Mouse (Mus musculus) stomach, embryonic 14.5 days (tissue): ENCODE measurements around the gene Sh3bp5. TPM values are rescaled to one million over a fixed set of nuclear protein-coding genes. Genes with fewer than 3 reads are reported as not detected.

Experiments used
- ATAC-seq: fragments of 200-750 bp; cut with Nextera tagmentation; 2 replicates; pipeline ENCODE4 v1.8.0; 2017; ENCODE audit warnings: low read depth, moderate TSS enrichment; ENCODE audit not compliant: insufficient number of reproducible peaks, insufficient read depth, low FRiP score
- H3K27ac ChIP-seq: fragments of 300-500 bp; sonication (generic); 2 replicates; pipeline ENCODE4 v1.5.1; 2014; ENCODE audit warnings: mild to moderate bottlenecking, low read length, moderate library complexity, mixed read lengths
- H3K27me3 ChIP-seq: fragments of 300-500 bp; sonication (generic); 2 replicates; pipeline ENCODE4 v1.6.1; 2014; ENCODE audit warnings: low read length, control low read depth, mixed read lengths; ENCODE audit not compliant: control insufficient read depth, insufficient read depth
- H3K36me3 ChIP-seq: fragments of 300-500 bp; sonication (generic); 2 replicates; pipeline ENCODE4 v1.6.1; 2014; ENCODE audit warnings: mild to moderate bottlenecking, control low read depth, low read length, moderate library complexity, mixed read lengths; ENCODE audit not compliant: control insufficient read depth, insufficient read depth
- H3K4me1 ChIP-seq: fragments of 300-500 bp; sonication (generic); 2 replicates; pipeline ENCODE4 v1.6.1; 2014; ENCODE audit warnings: low read length, control low read depth, mixed read lengths; ENCODE audit not compliant: control insufficient read depth, insufficient read depth
- H3K4me2 ChIP-seq: fragments of 300-500 bp; sonication (generic); replicated peaks from 2 replicates; pipeline ENCODE4 v1.6.1; 2014; ENCODE audit warnings: low read depth, low read length, control low read depth
- H3K4me3 ChIP-seq: fragments of 300-500 bp; sonication (generic); 2 replicates; pipeline ENCODE4 v1.5.1; 2014; ENCODE audit warnings: low read depth, low read length, control low read depth
- H3K9ac ChIP-seq: fragments of 300-500 bp; sonication (generic); replicated peaks from 2 replicates; pipeline ENCODE4 v1.6.1; 2014; ENCODE audit warnings: low read depth, mild to moderate bottlenecking, control low read depth, low read length, moderate library complexity, mixed read lengths
- H3K9me3 ChIP-seq: fragments of 300-500 bp; sonication (generic); 2 replicates; pipeline ENCODE4 v1.6.1; 2016; ENCODE audit warnings: low read depth, low read length, control low read depth; ENCODE audit not compliant: control insufficient read depth
- WGBS: fragments of 180-500 bp; shearing (Covaris S2); extraction: QIAGEN DNeasy Blood & Tissue Kit; methylation state at CpG from one replicate; pipeline ENCODE4 v1.1.7; 2014; 5-methylcytosine and 5-hydroxymethylcytosine counted together
- polyA plus RNA-seq: library from polyadenylated mRNA; unstranded; fragments of >200 nt; fragmentation: Nextera tagmentation; extraction: Ambion mirVana; gene quantifications from 2 replicates; pipeline ENCODE4 v1.2.1, GENCODE M21; 2014

The Sh3bp5 gene
- polyA plus RNA-seq, 1 experiment from 2014 or later = 8.9 TPM

DNA sequence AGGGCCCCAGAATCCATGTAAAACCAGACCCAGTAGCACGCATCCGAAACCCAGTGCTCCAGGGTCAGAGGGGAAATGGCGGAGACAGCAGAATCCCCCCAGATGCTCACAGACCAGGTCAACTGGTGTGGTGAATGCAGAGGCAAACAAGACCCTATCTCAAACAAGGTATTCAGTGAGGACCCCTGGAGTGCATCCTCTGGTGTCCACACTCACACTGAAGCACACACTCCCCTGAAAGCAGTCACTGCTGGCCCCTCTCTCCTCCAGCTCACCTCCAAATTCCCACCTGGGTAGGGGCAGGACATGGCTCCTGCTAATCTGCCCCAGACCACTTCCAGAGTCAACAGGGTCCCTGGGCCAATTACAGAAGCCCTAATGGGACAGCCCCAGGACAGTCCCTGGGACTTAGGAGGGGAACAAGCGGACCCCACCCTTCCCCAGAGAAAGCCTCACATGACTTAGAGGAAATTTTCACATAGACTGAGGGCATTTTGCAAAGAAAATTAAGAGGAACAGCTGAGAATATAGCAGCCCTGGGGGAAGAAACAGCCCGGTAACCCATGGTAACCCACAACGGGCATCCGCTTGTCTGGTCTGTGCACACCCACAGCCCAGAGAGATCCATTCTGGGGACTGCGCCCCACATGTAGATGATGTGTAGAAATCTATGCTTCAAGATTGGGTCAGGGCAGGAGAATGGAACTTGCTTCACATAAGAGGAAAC lies 46.3 kb downstream of the Sh3bp5 start:
- 91% methylated on average over 8 of the region's 8 CpGs for WGBS

DNA sequence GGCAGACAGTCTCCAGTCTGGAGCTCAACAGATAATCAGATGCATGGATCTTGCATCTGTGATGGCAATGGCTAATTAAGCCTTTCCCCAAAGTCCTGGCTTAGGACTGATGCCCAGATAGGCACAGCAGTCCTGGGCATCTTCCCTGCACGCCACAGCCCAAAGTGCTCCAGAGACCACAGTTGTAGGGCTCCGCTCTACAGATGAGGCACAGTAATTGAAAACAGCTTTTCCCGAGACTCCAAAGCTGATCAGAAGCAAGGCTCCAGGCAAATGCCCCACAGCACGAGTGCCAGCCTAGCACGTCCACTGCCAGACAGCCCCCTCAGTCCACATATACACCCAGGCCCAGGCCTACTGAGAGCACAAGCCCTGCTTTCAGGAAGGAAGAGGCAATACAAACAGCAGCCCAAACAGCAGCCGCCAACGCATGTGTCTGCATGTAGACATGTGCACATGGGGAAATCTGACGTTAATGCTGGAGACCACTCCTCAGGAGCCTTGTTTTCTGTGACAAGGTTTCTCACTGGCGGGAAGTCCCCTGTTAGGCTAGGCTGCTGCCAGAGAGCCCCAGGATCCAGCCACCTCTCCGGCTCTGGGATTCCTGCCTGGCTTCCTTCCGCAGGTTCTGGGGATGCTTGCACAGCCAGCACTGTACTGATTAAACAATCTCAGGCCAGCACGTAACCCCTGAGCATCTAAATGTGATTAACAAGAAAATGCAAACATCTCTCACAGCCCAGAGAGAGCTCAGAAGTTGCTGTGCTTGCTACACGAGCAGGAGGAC lies 47.6 kb downstream of the Sh3bp5 start:
- Histone ChIP-seq H3K9me3 (no peaks in the 10 kb centered on the region), H3K27ac (no peak overlapping the region), H3K36me3 (no peaks in the 10 kb centered on the region; the same call in 1 of the 2 replicates), H3K4me1 (peaks cover 17% of the 10 kb centered on the region; the same call in 1 of the 2 replicates), H3K4me3 (no peak overlapping the region), H3K4me2 (no peak overlapping the region), H3K9ac (no peak overlapping the region), H3K27me3 (no peaks in the 10 kb centered on the region)
- WGBS = 65% methylated on average over 13 of the region's 13 CpGs
- ATAC-seq = no peak

More for the DNA sequence above, 46.3 kb downstream of the Sh3bp5 start:
- no peak overlapping the region for H3K4me2 ChIP-seq
- ATAC-seq = no peak
- peaks cover 21% of the 10 kb centered on the region; the same call in 1 of the 2 replicates for H3K4me1 ChIP-seq
- H3K4me3 ChIP-seq = no peak overlapping the region
- no peaks in the 10 kb centered on the region for H3K27me3 ChIP-seq
- H3K36me3 ChIP-seq = no peaks in the 10 kb centered on the region
- no peak overlapping the region for H3K9ac ChIP-seq
- H3K27ac ChIP-seq = no peak overlapping the region
- no peaks in the 10 kb centered on the region for H3K9me3 ChIP-seq

DNA sequence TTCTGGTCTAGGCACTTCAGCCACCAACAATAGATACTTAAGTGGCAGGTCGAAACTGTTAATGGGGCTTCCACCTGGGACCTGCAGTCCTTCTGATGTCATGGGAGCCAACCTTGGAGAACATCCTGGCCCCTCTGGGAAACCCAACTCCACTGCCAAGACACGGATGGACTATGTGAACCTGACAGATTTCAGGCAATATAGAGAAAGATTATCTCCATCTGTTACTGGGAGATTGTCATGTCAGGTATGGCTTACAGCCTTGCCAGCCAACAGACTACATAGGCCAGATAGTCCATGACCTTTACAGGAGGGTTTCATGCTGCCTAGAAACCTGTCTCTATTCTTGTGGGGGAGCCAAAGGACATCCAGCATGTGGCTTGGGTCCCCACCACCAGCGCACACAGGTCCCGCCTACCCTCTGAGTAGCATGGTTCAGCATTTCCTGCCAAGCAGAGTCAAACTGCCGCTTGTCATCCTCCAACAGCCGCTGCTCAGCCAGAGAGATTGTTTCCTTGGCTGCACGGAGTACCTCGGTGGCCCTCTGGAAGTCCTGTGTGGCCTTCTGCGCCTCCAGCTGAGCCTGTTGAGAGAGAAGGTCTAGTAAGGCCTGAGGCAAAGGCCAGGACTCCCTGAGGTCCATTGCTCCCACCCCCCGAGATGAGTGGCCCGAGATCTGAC lies 48.4 kb downstream of the Sh3bp5 start:
- no peaks in the 10 kb centered on the region for H3K9me3 ChIP-seq
- no peak for ATAC-seq
- 0 out of 2 replicates have a peak overlapping the region, but pooled peaks have one; percentile 15 for H3K27ac ChIP-seq
- no peaks in the 10 kb centered on the region for H3K27me3 ChIP-seq
- no peak overlapping the region for H3K4me2 ChIP-seq
- WGBS = 77% methylated on average over 11 of the region's 11 CpGs
- H3K4me3 ChIP-seq = no peak overlapping the region
- peaks cover 17% of the 10 kb centered on the region; the same call in 1 of the 2 replicates for H3K4me1 ChIP-seq
- H3K9ac ChIP-seq = no peak overlapping the region
- no peaks in the 10 kb centered on the region; the same call in none of the 2 replicates for H3K36me3 ChIP-seq

DNA sequence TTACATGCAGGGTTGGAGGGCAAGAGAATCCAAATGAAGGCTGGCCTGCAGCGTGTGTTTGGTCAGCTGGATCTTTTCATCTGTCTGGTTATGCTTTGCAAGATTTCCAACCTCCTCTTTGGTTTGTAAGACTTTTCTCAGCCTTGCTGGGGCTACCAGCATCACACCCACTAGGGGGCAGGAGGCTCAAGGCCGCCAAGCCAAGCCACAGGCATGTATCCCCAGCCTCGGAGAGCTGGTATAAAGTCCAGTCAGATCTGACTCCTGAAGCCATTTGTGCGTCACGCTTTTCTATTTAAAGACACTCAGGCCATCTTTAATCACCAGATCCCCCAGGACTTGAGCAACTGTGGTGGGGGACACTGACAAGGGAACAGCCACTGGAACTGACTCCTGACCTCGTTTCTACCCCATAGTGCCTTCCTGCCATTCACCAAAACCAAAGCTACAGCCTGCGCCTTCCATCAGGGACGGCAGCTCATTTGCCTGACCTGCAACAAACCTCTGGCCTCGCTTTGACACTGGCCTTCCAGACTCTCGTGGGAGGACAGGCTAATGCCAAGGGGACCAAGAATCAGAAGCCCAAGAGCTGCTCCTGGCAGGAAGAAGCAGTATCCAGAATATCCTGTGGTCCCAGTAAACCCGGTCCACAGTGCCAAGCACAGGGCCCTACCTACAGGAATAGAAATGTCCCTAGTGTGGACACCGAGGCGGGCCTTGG lies 49.7 kb downstream of the Sh3bp5 start:
- H3K4me2 ChIP-seq = no peak overlapping the region
- WGBS = 43% methylated on average over 13 of the region's 13 CpGs
- H3K4me3 ChIP-seq = no peak overlapping the region
- H3K27ac ChIP-seq = no peak overlapping the region; the same call in 1 of the 2 replicates
- H3K36me3 ChIP-seq = no peaks in the 10 kb centered on the region; the same call in none of the 2 replicates
- H3K9me3 ChIP-seq = no peaks in the 10 kb centered on the region
- H3K9ac ChIP-seq = no peak overlapping the region
- no peaks in the 10 kb centered on the region for H3K27me3 ChIP-seq
- H3K4me1 ChIP-seq = peaks cover 17% of the 10 kb centered on the region; the same call in 1 of the 2 replicates
- ATAC-seq = peak; percentile 73; the same call in 1 of the 2 replicates

DNA sequence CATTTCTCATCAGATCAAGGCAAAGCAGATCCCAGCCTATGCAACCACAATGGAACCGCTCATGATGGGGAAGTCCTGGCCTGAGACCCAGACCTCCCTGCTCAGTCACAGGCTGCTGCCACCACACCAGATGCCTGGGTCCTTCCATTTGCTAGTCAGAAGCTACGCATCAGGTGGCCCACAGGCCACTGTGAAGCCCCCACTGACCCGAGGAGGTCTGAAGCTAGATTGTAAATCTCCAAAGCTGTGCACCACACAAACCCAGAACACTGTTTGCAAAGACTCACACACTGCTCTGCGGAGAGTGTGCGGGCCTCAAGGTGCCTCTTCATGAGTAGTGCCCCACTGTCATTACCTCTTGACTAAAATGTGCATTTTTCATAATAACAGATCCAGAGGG lies 50.5 kb downstream of the Sh3bp5 start:
- no peaks in the 10 kb centered on the region for H3K9me3 ChIP-seq
- 85% methylated on average over 5 of the region's 5 CpGs for WGBS
- peaks cover 17% of the 10 kb centered on the region; the same call in 1 of the 2 replicates for H3K4me1 ChIP-seq
- H3K36me3 ChIP-seq = no peaks in the 10 kb centered on the region; the same call in none of the 2 replicates
- no peaks in the 10 kb centered on the region for H3K27me3 ChIP-seq
- H3K4me2 ChIP-seq = no peak overlapping the region
- H3K27ac ChIP-seq = peak overlapping the region; percentile 18; the same call in 1 of the 2 replicates
- no peak for ATAC-seq
- H3K9ac ChIP-seq = no peak overlapping the region
- H3K4me3 ChIP-seq = no peak overlapping the region

DNA sequence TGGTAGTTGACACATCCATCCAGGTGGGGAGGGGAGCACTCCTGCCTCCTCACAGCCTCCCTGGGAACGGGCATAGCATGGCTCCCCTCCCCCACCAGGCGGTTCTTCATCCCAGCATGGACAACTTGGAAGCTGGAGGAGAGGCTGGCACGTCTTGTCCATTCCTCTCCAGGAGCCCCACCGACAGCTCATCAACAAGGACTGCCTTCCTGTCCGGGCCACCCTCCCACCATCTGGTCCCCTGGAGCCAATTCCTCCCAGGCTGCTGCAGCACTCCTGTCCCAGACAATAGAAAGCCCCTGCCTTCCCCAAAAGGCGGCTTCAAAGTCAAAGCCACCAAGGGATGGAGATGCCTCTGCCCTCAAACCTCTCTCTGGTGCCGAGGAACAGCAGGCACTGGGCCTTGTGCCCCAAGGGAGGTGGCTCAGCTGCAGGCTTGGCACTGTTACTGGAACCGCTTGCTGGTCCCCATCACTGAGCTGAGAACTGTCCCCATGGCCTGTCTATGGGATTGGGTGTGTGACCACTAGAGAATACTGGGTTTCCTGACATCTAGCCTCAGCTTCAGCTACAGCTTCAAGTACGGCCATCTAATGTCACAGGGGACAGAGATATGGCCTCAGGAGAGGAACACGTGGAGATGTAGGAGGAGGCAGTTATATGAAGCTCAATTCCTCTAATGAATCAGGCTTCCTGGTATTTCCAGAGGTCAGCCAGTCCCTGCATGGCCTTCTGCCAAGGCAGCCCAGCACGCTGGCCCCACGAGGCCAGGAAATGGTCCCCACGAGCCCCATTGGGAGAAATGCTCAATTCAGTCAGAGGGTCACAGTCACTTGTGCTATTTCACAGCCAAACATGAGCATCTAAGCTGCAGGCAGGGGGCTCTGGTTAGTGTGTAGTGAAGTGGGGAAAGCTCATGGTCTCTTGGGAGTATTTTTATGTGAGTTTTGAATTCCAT lies 51.2 kb downstream of the Sh3bp5 start:
- Histone ChIP-seq H3K27ac (peak overlapping the region; percentile 16; the same call in 1 of the 2 replicates), H3K27me3 (no peaks in the 10 kb centered on the region), H3K4me3 (no peak overlapping the region), H3K9me3 (no peaks in the 10 kb centered on the region), H3K4me2 (no peak overlapping the region), H3K9ac (no peak overlapping the region), H3K4me1 (peaks cover 17% of the 10 kb centered on the region; the same call in 1 of the 2 replicates), H3K36me3 (no peaks in the 10 kb centered on the region; the same call in none of the 2 replicates)
- no peak for ATAC-seq
- 63% methylated on average over 13 of the region's 13 CpGs for WGBS

DNA sequence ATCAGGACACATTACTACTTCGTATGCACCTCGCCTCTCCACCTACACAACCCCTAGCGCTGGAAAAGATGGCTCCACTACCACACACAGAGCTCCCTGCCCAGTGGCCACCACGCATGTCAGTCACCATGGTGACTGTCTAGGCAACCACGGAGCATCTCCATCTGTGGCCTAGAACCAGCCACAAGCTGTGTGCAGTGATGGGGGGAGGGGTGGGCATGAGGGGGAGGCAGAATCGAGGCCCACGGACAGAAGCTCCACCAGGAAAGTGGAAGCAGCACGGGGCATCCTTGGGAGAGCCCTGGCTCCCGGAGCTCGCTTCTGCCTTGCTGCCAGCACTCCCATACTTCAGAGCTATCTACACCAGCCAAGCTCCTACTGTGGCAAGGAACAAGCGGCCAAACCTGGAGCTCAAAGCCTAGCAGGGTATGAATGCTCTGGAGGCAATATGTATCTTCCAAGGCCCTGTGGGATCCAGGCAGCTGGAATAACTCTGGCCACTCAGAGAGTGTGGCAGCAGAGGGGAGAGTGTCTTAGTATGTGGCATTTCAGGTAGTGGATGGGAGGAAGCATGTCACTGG lies 52.3 kb downstream of the Sh3bp5 start:
- H3K9ac ChIP-seq = no peak overlapping the region
- peaks cover 7% of the 10 kb centered on the region for H3K36me3 ChIP-seq
- no peaks in the 10 kb centered on the region for H3K9me3 ChIP-seq
- no peak overlapping the region for H3K4me2 ChIP-seq
- peaks cover 17% of the 10 kb centered on the region; the same call in 1 of the 2 replicates for H3K4me1 ChIP-seq
- H3K27me3 ChIP-seq = no peaks in the 10 kb centered on the region
- 82% methylated on average over 11 of the region's 11 CpGs for WGBS
- H3K4me3 ChIP-seq = no peak overlapping the region
- H3K27ac ChIP-seq = no peak overlapping the region
- ATAC-seq = no peak
